Mouse (Mus musculus) ES-E14 (cell line): ENCODE results near the gene Fhit. TPM values are rescaled to one million over a fixed set of nuclear protein-coding genes. Genes with fewer than 3 reads are reported as not detected.

Experiments
- DNase-seq: peaks from one replicate; pipeline ENCODE4 v3.0.0-alpha.2; 2013; ENCODE audit warnings: low read depth, low spot score
- H3K27ac ChIP-seq: 2 replicates; pipeline ENCODE4 v1.5.1; 2012; ENCODE audit warnings: low read depth, mild to moderate bottlenecking, low read length, moderate library complexity, mixed read lengths; ENCODE audit not compliant: poor library complexity, insufficient read depth, severe bottlenecking
- H3K36me3 ChIP-seq: 2 replicates; pipeline ENCODE4 v1.6.1; 2012; ENCODE audit warnings: mild to moderate bottlenecking, low read length, moderate library complexity, mixed read lengths; ENCODE audit not compliant: control insufficient read depth, poor library complexity, insufficient read depth, severe bottlenecking
- H3K4me1 ChIP-seq, 2 experiments: fragments of 150-350 bp in 1 of 2; sonication (generic) in 1 of 2; 2 replicates each; pipeline ENCODE4 v1.6.1; 2012; ENCODE audit warnings: low read length in 2 of 2, mild to moderate bottlenecking in 1 of 2, mixed read lengths in 1 of 2; ENCODE audit not compliant: control insufficient read depth in 2 of 2, insufficient read depth in 2 of 2, poor library complexity in 1 of 2
- H3K4me3 ChIP-seq, 2 experiments: fragments of 150-350 bp in 1 of 2; sonication (generic) in 1 of 2; 2 replicates each; pipeline ENCODE4 v1.5.1; 2012; ENCODE audit warnings: low read length in 2 of 2, low read depth in 1 of 2, mild to moderate bottlenecking in 1 of 2, mixed read lengths in 1 of 2; ENCODE audit not compliant: insufficient read depth in 1 of 2, poor library complexity in 1 of 2, severe bottlenecking in 1 of 2
- H3K9ac ChIP-seq: 2 replicates; pipeline ENCODE4 v1.6.1; 2012; ENCODE audit warnings: low read depth, mild to moderate bottlenecking, low read length, mixed read lengths; ENCODE audit not compliant: poor library complexity, insufficient read depth, severe bottlenecking
- H3K9me3 ChIP-seq: fragments of 150-350 bp; sonication (generic); 2 replicates; pipeline ENCODE4 v1.6.1; 2012; ENCODE audit warnings: low read depth, mild to moderate bottlenecking, low read length; ENCODE audit not compliant: control insufficient read depth, insufficient read depth
- CHD2 ChIP-seq: IDR thresholded peaks from 2 replicates; pipeline ENCODE4 v1.6.1; 2014; ENCODE audit warnings: mild to moderate bottlenecking, low read depth, low read length, inconsistent platforms
- HCFC1 ChIP-seq: IDR thresholded peaks from 2 replicates; pipeline ENCODE4 v1.6.1; 2012; ENCODE audit warnings: low read length, inconsistent platforms, borderline replicate concordance; ENCODE audit not compliant: insufficient read depth
- MAFK ChIP-seq: IDR thresholded peaks from 2 replicates; pipeline ENCODE4 v1.6.1; 2014; ENCODE audit warnings: mild to moderate bottlenecking, low read depth, low read length, inconsistent platforms; ENCODE audit not compliant: insufficient read depth
- ZC3H11A ChIP-seq: IDR thresholded peaks from 2 replicates; pipeline ENCODE4 v1.6.1; 2012; ENCODE audit warnings: low read depth, mild to moderate bottlenecking, inconsistent platforms, low read length, borderline replicate concordance
- ZNF384 ChIP-seq: IDR thresholded peaks from 2 replicates; pipeline ENCODE4 v1.6.1; 2012; ENCODE audit warnings: low read depth, low read length, inconsistent platforms
- in situ Hi-C, 2 experiments: fragments of 600-800 bp; cut with MboI; formaldehyde crosslinking; loops; one replicate each; pipeline ENCODE4 v1.15.1; 2025; ENCODE audit warnings: low sequenced_read_pairs in 2 of 2, inconsistent platforms in 1 of 2; ENCODE audit not compliant: unreplicated experiment in 2 of 2
- total RNA-seq: library from RNA; depleted of rRNA; stranded (reverse); fragments of 300-350 nt; gene quantifications from 2 replicates; pipeline ENCODE4 v1.2.3, GENCODE M21; 2012

Fhit gene
- total RNA-seq, 1 experiment: 1.0 TPM

DNA sequence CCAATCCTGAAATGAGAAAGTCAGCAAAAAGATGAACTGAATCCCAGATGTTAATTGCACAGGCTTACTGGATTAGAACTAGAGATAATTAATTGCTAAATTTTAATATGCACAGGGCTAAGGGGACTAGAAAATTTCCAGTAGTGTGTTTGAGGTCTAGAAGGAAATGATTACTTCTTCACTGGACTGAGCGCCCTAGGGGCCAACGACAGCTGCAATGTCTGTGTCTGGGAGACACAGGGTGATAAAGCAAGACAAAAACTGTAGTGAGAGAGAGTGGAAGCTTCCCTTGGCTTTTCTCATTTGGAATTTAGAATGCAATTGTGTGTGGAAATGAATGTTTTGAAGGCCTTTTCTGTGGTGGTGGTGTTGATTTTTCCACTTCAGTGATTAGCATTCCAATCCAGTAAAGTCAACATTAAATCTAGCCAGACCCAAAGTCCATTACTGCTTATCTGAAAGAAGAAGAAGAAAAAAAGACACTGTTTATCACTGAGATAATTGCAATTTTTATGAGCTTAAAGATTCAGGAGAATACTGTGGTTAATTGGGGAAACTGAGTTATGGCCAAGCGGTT is 1184.8 kb downstream of the Fhit start:
- no peak for DNase-seq
- Histone ChIP-seq H3K36me3 (no peaks in the 10 kb centered on the region), H3K9me3 (no peaks in the 10 kb centered on the region), H3K4me3 (no peak overlapping the region), H3K9ac (no peak overlapping the region), H3K27ac (no peak overlapping the region), H3K4me1 (no peaks in the 10 kb centered on the region)
- no peak for TF ChIP-seq ZNF384
- no peak for TF ChIP-seq ZC3H11A
- TF ChIP-seq HCFC1: no peak
- no peak for TF ChIP-seq CHD2
- TF ChIP-seq MAFK: no peak
- in situ Hi-C loops: no loop called here

DNA sequence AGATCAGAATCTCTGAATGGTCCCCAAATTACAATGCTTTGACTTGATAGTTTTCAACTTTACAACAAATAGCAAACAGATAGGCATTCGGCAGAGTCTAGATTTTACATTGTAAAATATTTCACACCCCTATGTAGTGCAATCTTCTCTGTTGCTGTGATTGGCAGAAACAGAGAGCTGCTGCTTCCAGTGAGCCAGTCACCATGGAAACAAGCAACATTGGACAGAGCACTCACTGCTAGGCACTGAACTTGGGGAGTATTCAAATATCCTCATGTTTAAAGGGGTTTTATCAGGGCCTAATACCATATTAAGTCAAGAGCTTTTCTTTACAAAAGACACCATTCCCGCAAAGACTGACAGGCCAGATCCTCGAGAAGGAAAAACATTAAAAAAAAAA is 1187.4 kb downstream of the Fhit start:
- DNase-seq: no peak
- no peak for TF ChIP-seq ZC3H11A
- TF ChIP-seq MAFK: no peak
- TF ChIP-seq CHD2: no peak
- TF ChIP-seq HCFC1: no peak
- TF ChIP-seq ZNF384: no peak
- Histone ChIP-seq H3K27ac (no peak overlapping the region), H3K36me3 (no peaks in the 10 kb centered on the region), H3K9me3 (no peaks in the 10 kb centered on the region), H3K4me1 (no peaks in the 10 kb centered on the region), H3K9ac (no peak overlapping the region), H3K4me3 (no peak overlapping the region)
- in situ Hi-C loops: no loop called here

DNA sequence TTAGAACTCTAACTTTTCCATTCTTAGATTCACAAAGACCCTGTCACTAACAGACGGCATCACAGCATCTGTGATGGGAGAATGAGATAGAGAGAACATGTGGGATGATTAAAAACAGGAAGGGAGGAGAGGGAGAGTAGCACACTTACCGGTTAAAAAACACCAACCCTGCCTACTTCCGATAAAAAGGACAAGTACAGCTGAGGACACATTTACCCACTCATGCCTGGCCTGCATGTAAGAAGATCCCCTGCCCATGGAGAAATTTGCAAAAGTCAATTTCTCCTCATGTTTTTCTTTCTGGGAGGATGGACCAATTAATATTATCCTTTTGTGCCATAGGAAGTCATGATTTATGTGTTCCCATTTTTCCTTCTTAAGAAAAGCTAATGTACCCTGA is 1198.0 kb downstream of the Fhit start:
- Histone ChIP-seq H3K4me1 (no peaks in the 10 kb centered on the region), H3K36me3 (no peaks in the 10 kb centered on the region), H3K9ac (no peak overlapping the region), H3K27ac (no peak overlapping the region), H3K9me3 (no peaks in the 10 kb centered on the region), H3K4me3 (no peak overlapping the region)
- DNase-seq: no peak
- no peak for TF ChIP-seq HCFC1
- TF ChIP-seq CHD2: no peak
- no peak for TF ChIP-seq MAFK
- TF ChIP-seq ZNF384: no peak
- no peak for TF ChIP-seq ZC3H11A
- in situ Hi-C loops: no loop called here

DNA sequence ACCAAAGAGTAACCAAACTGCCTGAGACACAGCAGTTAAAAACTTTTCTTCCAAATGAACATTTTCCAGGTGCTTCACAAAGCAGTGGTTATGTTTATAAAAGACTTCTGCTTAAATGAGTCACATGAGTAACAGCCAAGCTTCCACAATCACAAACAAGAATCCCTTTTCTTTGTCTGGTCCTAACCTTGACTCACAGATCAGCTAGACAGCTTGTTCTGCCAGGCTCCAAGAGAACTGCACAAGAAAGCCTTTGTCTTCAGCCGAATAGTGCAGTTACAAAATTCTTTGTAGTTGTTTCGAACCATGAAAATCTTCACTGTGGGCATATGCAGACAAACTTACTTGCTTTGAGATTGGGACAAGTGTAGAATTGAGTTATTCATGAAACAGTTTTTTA is 1201.4 kb downstream of the Fhit start:
- TF ChIP-seq ZC3H11A (no peak), CHD2 (no peak), HCFC1 (no peak), MAFK (no peak), ZNF384 (no peak)
- no peak overlapping the region for H3K27ac ChIP-seq
- H3K9me3 ChIP-seq: no peaks in the 10 kb centered on the region
- no peak overlapping the region for H3K4me3 ChIP-seq
- H3K9ac ChIP-seq: no peak overlapping the region
- no peaks in the 10 kb centered on the region for H3K4me1 ChIP-seq
- in situ Hi-C loops: no loop called here
- no peaks in the 10 kb centered on the region for H3K36me3 ChIP-seq
- no peak for DNase-seq

DNA sequence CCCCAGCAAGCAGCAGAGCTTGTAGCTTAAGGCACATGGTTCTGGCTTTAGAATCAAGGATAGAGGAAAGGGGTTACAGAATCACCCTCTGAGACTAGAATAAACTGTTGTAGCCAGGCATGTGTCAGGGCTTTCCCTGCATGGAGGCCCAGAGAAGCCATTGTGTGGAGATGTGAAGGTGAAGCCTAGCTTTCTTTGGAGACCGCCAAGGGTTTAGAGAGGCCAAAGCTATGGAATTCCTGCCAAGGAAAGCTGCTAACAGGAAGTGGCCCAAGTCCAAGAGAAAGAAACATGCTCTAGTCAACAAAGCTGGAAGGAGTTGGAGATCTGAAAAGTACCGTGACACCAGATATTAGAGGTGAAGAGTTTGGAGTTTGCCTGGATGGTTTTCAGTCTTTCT is 1262.3 kb downstream of the Fhit start:
- Histone ChIP-seq H3K36me3 (no peaks in the 10 kb centered on the region), H3K4me3 (no peak overlapping the region), H3K9me3 (no peaks in the 10 kb centered on the region), H3K9ac (no peak overlapping the region), H3K27ac (no peak overlapping the region), H3K4me1 (no peaks in the 10 kb centered on the region)
- no peak for TF ChIP-seq CHD2
- no peak for TF ChIP-seq ZC3H11A
- no peak for TF ChIP-seq HCFC1
- no peak for TF ChIP-seq MAFK
- no peak for TF ChIP-seq ZNF384
- in situ Hi-C loops: no loop called here
- no peak for DNase-seq
